Mouse (Mus musculus) forebrain, embryonic 12.5 days (tissue): Measurements from ENCODE around the gene Kctd19. TPM values are rescaled to one million over a fixed set of nuclear protein-coding genes. Genes with fewer than 3 reads are reported as not detected.
A peak's percentile ranks its signal among the peaks of the same experiment; 100 is the strongest.

ENCODE experiments used
- ATAC-seq: fragments of 200-750 bp; cut with Nextera tagmentation; 2 replicates; pipeline ENCODE4 v1.8.0; 2017; ENCODE audit warnings: moderate TSS enrichment; ENCODE audit not compliant: low FRiP score
- H3K27ac ChIP-seq: fragments of 300-500 bp; sonication (generic); 2 replicates; pipeline ENCODE4 v1.5.1; 2016; ENCODE audit warnings: mild to moderate bottlenecking
- H3K27me3 ChIP-seq: fragments of 300-500 bp; sonication (generic); 2 replicates; pipeline ENCODE4 v1.6.1; 2016; ENCODE audit warnings: mild to moderate bottlenecking
- H3K36me3 ChIP-seq: fragments of 300-500 bp; sonication (generic); replicated peaks from 2 replicates; pipeline ENCODE4 v1.6.1; 2016; ENCODE audit warnings: mild to moderate bottlenecking
- H3K4me1 ChIP-seq: fragments of 300-500 bp; sonication (generic); 2 replicates; pipeline ENCODE4 v1.6.1; 2016
- H3K4me2 ChIP-seq: fragments of 300-500 bp; sonication (generic); 2 replicates; pipeline ENCODE4 v1.6.1; 2016; ENCODE audit warnings: mild to moderate bottlenecking, moderate library complexity
- H3K4me3 ChIP-seq: fragments of 300-500 bp; sonication (generic); replicated peaks from 2 replicates; pipeline ENCODE4 v1.5.1; 2016; ENCODE audit warnings: mild to moderate bottlenecking
- H3K9ac ChIP-seq: fragments of 300-500 bp; sonication (generic); 2 replicates; pipeline ENCODE4 v1.6.1; 2016; ENCODE audit warnings: mild to moderate bottlenecking
- H3K9me3 ChIP-seq: fragments of 300-500 bp; sonication (generic); 2 replicates; pipeline ENCODE4 v1.6.1; 2016
- WGBS: fragments of 180-500 bp; shearing (Covaris S2); methylation state at CpG from one replicate; pipeline ENCODE4 v1.1.7; 2016; 5-methylcytosine and 5-hydroxymethylcytosine counted together
- polyA plus RNA-seq: library from polyadenylated mRNA; unstranded; fragments of >200 nt; fragmentation: Nextera tagmentation; extraction: Ambion mirVana; gene quantifications from 2 replicates; pipeline ENCODE4 v1.2.1, GENCODE M21; 2016

The Kctd19 gene
- polyA plus RNA-seq, 1 experiment from 2014 or later = not detected

GRCm38 (mm10) chr8:105336373-105337130 lies 76.8 kb downstream of the Kctd19 start:
- 41% methylated on average over 32 of the region's 32 CpGs for WGBS
- Histone ChIP-seq H3K4me1 (no peaks in the 10 kb centered on the region; the same call in 1 of the 2 replicates), H3K9ac (no peak overlapping the region), H3K36me3 (peaks cover 52% of the 10 kb centered on the region), H3K4me3 (no peak overlapping the region), H3K9me3 (no peaks in the 10 kb centered on the region), H3K27me3 (0 out of 2 replicates have a peak, but pooled peaks cover 4% of the 10 kb centered on the region), H3K4me2 (no peak overlapping the region), H3K27ac (no peak overlapping the region)
- peak; percentile 37; the same call in 1 of the 2 replicates for ATAC-seq

Other genes with a start within 250 kb of the Kctd19 start
- gene Cbfb, start 242.8 kb downstream of the Kctd19 start, polyA plus RNA-seq = 58.3 and 60.0 TPM in 2 replicates
- gene D230025D16Rik, start 188.4 kb downstream of the Kctd19 start, polyA plus RNA-seq = 26.5 and 27.8 TPM in 2 replicates
- 3.3 and 4.5 TPM in 2 replicates for gene B3gnt9, start 158.3 kb downstream of the Kctd19 start, polyA plus RNA-seq
- 10.8 and 11.0 TPM in 2 replicates for gene Tradd, start 148.9 kb downstream of the Kctd19 start, polyA plus RNA-seq
- 0.54 and 0.68 TPM in 2 replicates for gene Fbxl8, start 148.9 kb downstream of the Kctd19 start, polyA plus RNA-seq
- 0.11 TPM in 1 of 2 replicates, not detected in the other for gene Hsf4, start 143.7 kb downstream of the Kctd19 start, polyA plus RNA-seq
- gene Nol3, start 137.4 kb downstream of the Kctd19 start, polyA plus RNA-seq = 3.3 TPM in 2 replicates
- gene 4931428F04Rik, start 123.6 kb downstream of the Kctd19 start, polyA plus RNA-seq = 47.6 and 53.0 TPM in 2 replicates
- gene Exoc3l, start 117.4 kb downstream of the Kctd19 start, polyA plus RNA-seq = 10.4 and 11.2 TPM in 2 replicates
- 79.1 and 80.1 TPM in 2 replicates for gene E2f4, start 115.8 kb downstream of the Kctd19 start, polyA plus RNA-seq
- 1.3 and 1.4 TPM in 2 replicates for gene Elmo3, start 107.9 kb downstream of the Kctd19 start, polyA plus RNA-seq
- 0.78 and 1.1 TPM in 2 replicates for gene Lrrc29, start 87.2 kb downstream of the Kctd19 start, polyA plus RNA-seq
- gene Tmem208, start 87.1 kb downstream of the Kctd19 start, polyA plus RNA-seq = 87.5 and 89.7 TPM in 2 replicates
- 1.4 and 1.6 TPM in 2 replicates for gene Fhod1, start 65.5 kb downstream of the Kctd19 start, polyA plus RNA-seq
- gene Slc9a5, start 64.7 kb downstream of the Kctd19 start, polyA plus RNA-seq = 5.6 and 6.4 TPM in 2 replicates
- 1.2 TPM in 2 replicates for gene Plekhg4, start 40.2 kb downstream of the Kctd19 start, polyA plus RNA-seq
- gene Lrrc36, start 69 bp upstream of the Kctd19 start, polyA plus RNA-seq = 1.2 and 1.4 TPM in 2 replicates
- gene Tppp3, start 58.0 kb upstream of the Kctd19 start, polyA plus RNA-seq = 39.9 and 41.3 TPM in 2 replicates
- 24.7 and 26.1 TPM in 2 replicates for gene Zdhhc1, start 83.4 kb upstream of the Kctd19 start, polyA plus RNA-seq
- 10.9 and 12.0 TPM in 2 replicates for gene Hsd11b2, start 105.3 kb upstream of the Kctd19 start, polyA plus RNA-seq
- 94.3 and 95.4 TPM in 2 replicates for gene Atp6v0d1, start 152.5 kb upstream of the Kctd19 start, polyA plus RNA-seq
- 17.3 and 18.8 TPM in 2 replicates for gene Ripor1, start 191.8 kb upstream of the Kctd19 start, polyA plus RNA-seq
- 163 and 165 TPM in 2 replicates for gene Ctcf, start 223.1 kb upstream of the Kctd19 start, polyA plus RNA-seq
- 0.61 and 1.2 TPM in 2 replicates for gene Agrp, start 223.9 kb upstream of the Kctd19 start, polyA plus RNA-seq